Comparison of ENCODE assay signal across 11 mouse cellular contexts in the genomic region with DNA sequence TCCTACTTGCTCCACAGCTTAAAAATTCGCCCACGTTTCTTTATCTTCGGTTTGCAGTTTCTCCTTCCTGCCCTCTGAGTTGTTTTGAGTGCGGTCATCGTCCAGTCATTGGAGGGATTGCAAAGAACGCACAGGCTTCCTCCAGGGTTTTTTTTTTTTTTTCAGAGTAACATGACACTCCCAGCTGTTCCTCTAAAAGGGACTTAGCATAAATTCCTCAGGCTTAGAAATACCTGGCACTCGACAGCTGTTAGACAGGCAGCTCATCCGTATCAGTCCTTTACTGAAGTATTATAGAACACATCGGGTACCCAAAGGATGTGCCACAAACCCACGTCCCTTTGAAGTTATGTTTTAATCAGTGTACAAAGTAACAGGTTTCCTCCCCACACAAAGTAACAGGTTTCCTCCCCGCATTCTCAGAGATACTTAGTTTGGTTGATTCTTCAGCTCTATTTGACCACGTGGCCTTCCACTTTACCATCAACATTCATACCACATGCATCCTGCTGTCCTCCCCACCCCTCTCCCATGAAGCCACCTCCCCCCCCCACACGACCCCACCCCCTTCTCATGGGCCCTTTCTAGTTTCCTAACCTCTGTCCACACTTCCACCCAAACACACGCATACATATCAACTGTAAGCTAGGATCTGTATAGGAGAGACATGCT. TPM values are rescaled to one million over a fixed set of nuclear protein-coding genes. Genes with fewer than 3 reads are reported as not detected.
DNase-seq lines count a peak whose midpoint lies in the region; ATAC-seq lines count a peak whose summit lies in the region.
"Had no signal": no experiment of that assay in that cellular context is flagged by ENCODE, and none has a peak within 500 bp of the region (broad histone marks: within the 10 kb centered on the region; RNA-seq: fewer than 3 reads in every experiment).

No protein-coding gene starts in this region.

- peak overlapping the region; percentile 45 for H3K27ac ChIP-seq in heart, embryonic 13.5 days (replicated peaks)
- no peak overlapping the region for H3K27ac ChIP-seq in liver, embryonic 11.5 days (ENCODE audit: low read depth, low read length)
- no peak overlapping the region for H3K27ac ChIP-seq in hindbrain, embryonic 12.5 days
- H3K27ac ChIP-seq: midbrain, embryonic 12.5 days had no signal

- H3K4me2 ChIP-seq in heart, embryonic 13.5 days = peak overlapping the region; percentile 44
- H3K4me2 ChIP-seq in liver, embryonic 11.5 days = peak overlapping the region; percentile 34
- H3K4me2 ChIP-seq in hindbrain, embryonic 12.5 days (replicated peaks) = no peak overlapping the region
- H3K4me2 ChIP-seq: midbrain, embryonic 12.5 days had no signal

- peaks cover 42% of the 10 kb centered on the region for H3K4me1 ChIP-seq in heart, embryonic 13.5 days
- H3K4me1 ChIP-seq in liver, embryonic 11.5 days (replicated peaks; ENCODE audit: control insufficient read depth, insufficient read depth, low read length) = peaks cover 6% of the 10 kb centered on the region
- H3K4me1 ChIP-seq in hindbrain, embryonic 12.5 days = peaks cover 16% of the 10 kb centered on the region; the same call in 1 of the 2 replicates

- peak overlapping the region; percentile 23; the same call in 1 of the 2 replicates for H3K4me3 ChIP-seq in heart, embryonic 13.5 days
- H3K4me3 ChIP-seq in liver, embryonic 11.5 days (ENCODE audit: low read depth, low read length) = no peak overlapping the region
- no peak overlapping the region for H3K4me3 ChIP-seq in hindbrain, embryonic 12.5 days
- H3K4me3 ChIP-seq: erythroblast, embryonic 14.5 days; midbrain, embryonic 12.5 days had no signal

- no peaks in the 10 kb centered on the region for H3K9me3 ChIP-seq in heart, embryonic 13.5 days
- H3K9me3 ChIP-seq in liver, embryonic 11.5 days (ENCODE audit: control insufficient read depth, low read length) = no peaks in the 10 kb centered on the region
- no peaks in the 10 kb centered on the region for H3K9me3 ChIP-seq in hindbrain, embryonic 12.5 days (replicated peaks)
- H3K9me3 ChIP-seq: midbrain, embryonic 12.5 days had no signal

- H3K36me3 ChIP-seq in heart, embryonic 13.5 days = no peaks in the 10 kb centered on the region
- no peaks in the 10 kb centered on the region for H3K36me3 ChIP-seq in liver, embryonic 11.5 days (ENCODE audit: control insufficient read depth, insufficient read depth, low read length)
- H3K36me3 ChIP-seq in hindbrain, embryonic 12.5 days = no peaks in the 10 kb centered on the region
- H3K36me3 ChIP-seq: midbrain, embryonic 12.5 days had no signal

- H3K9ac ChIP-seq in heart, embryonic 13.5 days = peak overlapping the region; percentile 20; the same call in 1 of the 2 replicates
- no peak overlapping the region for H3K9ac ChIP-seq in liver, embryonic 11.5 days (ENCODE audit: low read depth, low read length)
- no peak overlapping the region for H3K9ac ChIP-seq in hindbrain, embryonic 12.5 days
- H3K9ac ChIP-seq: midbrain, embryonic 12.5 days had no signal

- 5% methylated on average over 14 of the region's 14 CpGs for WGBS in heart, embryonic 13.5 days
- WGBS in liver, embryonic 11.5 days = 5% methylated on average over 14 of the region's 14 CpGs
- 20% methylated on average over 14 of the region's 14 CpGs for WGBS in hindbrain, embryonic 12.5 days

- H3K27me3 ChIP-seq in heart, embryonic 13.5 days (replicated peaks) = no peaks in the 10 kb centered on the region
- H3K27me3 ChIP-seq in liver, embryonic 11.5 days (replicated peaks; ENCODE audit: control insufficient read depth, insufficient read depth, low read length) = no peaks in the 10 kb centered on the region
- no peaks in the 10 kb centered on the region for H3K27me3 ChIP-seq in hindbrain, embryonic 12.5 days
- H3K27me3 ChIP-seq: midbrain, embryonic 12.5 days had no signal

- ATAC-seq in heart, embryonic 13.5 days (ENCODE audit: extremely low read depth, insufficient number of reproducible peaks, low FRiP score, low TSS enrichment) = no peak
- peak; percentile 20; the same call in 1 of the 2 replicates for ATAC-seq in liver, embryonic 11.5 days (replicated peaks; ENCODE audit: low FRiP score)
- ATAC-seq in hindbrain, embryonic 12.5 days (ENCODE audit: low FRiP score) = no peak

- DNase-seq in adrenal gland, postnatal 14 days = peak; percentile 63
- DNase-seq in adrenal gland, postnatal 4 days (ENCODE audit: low spot score in 2 of 2) = no peak
- peak; percentile 87 for DNase-seq in R1 (ENCODE audit: low read depth, low spot score)
- no peak for DNase-seq in liver, embryonic 11.5 days (ENCODE audit: low spot score)
- DNase-seq in thymus, postnatal 25 days = no peak
- DNase-seq in cerebellum, postnatal 25 days = no peak
- DNase-seq: thymus, adult 2 months had no signal

RNA-seq across cellular contexts. Expression of gene Arhgap28, which starts 7.7 kb away (rescaled TPM):
- 13.2 and 14.0 TPM in 2 replicates for total RNA-seq in adrenal gland, postnatal 14 days (2021)
- 10 to 100 TPM; 18.7 to 22.7 TPM for total RNA-seq in adrenal gland, postnatal 4 days (2021)
- polyA plus RNA-seq in heart, embryonic 13.5 days (2015; fragmentation: Nextera tagmentation; extraction: Ambion mirVana) = 13.7 and 17.0 TPM in 2 replicates
- 16.5 and 20.7 TPM in 2 replicates for polyA plus RNA-seq in liver, embryonic 11.5 days (2014; fragmentation: Nextera tagmentation; extraction: Ambion mirVana)
- polyA plus RNA-seq in hindbrain, embryonic 12.5 days (2016; fragmentation: Nextera tagmentation; extraction: Ambion mirVana) = 40.9 and 44.2 TPM in 2 replicates
- polyA plus RNA-seq: erythroblast, embryonic 14.5 days had no signal

Comparison
In these comparisons a context has a peak if more than half of its experiments do, and no peak if none do; other contexts are left out.
1. DNase-seq: peak in adrenal gland, postnatal 14 days (single experiment) and R1 (single experiment); none in adrenal gland, postnatal 4 days (0 of 2), liver, embryonic 11.5 days (single experiment), thymus, postnatal 25 days (single experiment) and cerebellum, postnatal 25 days (0 of 2).